Mouse (Mus musculus) cerebellum, adult 2 months (tissue): ENCODE measurements around the gene Cfap100.

ENCODE experiments used
- CTCF ChIP-seq: fragments of 200-500 bp; IDR thresholded peaks from 2 replicates; pipeline ENCODE4 v1.5.1; 2011; ENCODE audit warnings: low read depth, mild to moderate bottlenecking, control low read depth, low read length, moderate library complexity, borderline replicate concordance; ENCODE audit not compliant: insufficient read depth
- POLR2A ChIP-seq: fragments of 200-500 bp; IDR thresholded peaks from 2 replicates; pipeline ENCODE4 v1.6.1; 2011; ENCODE audit warnings: low read length, control low read depth, borderline replicate concordance; ENCODE audit not compliant: insufficient read depth

- TF ChIP-seq CTCF = no peak
- no peak for TF ChIP-seq POLR2A
These were observed 58.7 kb downstream of the Cfap100 start for GRCm38 (mm10) chr6:90369725-90370553.
